Mouse (Mus musculus): ENCODE data around the gene Becn1.

Gene Becn1

GRCm38 (mm10) chr11:101245855-101246701 lies 56.0 kb downstream of the Becn1 start, which contains the start of gene Ramp2:
Gene Ramp2, plus strand, starts transcription at chr11:101246028.
- DNase-seq (ENCODE audit: low read depth, low spot score) = no peak

- no peak for DNase-seq (ENCODE audit: low read depth, low spot score)
Observed at GRCm38 (mm10) chr11:101245071-101245470, 57.0 kb downstream of the Becn1 start.

GRCm38 (mm10) chr11:101238071-101238647 lies 63.9 kb downstream of the Becn1 start:
- DNase-seq (ENCODE audit: low read depth, low spot score) = no peak

- DNase-seq (ENCODE audit: low read depth, low spot score) = no peak
Observed at GRCm38 (mm10) chr11:101236782-101237181, 65.3 kb downstream of the Becn1 start.

Data from embryo, embryonic 11.5 days (tissue).